In genomic region chr16:31428335-31428674, GRCm38 (mm10) we compare ENCODE assay signal across 8 mouse cellular contexts. TPM values are rescaled to one million over a fixed set of nuclear protein-coding genes. Genes with fewer than 3 reads are reported as not detected.
A peak's percentile ranks its signal among the peaks of the same experiment; 100 is the strongest.
DNase-seq lines count a peak whose midpoint lies in the region; ATAC-seq and TF ChIP-seq lines count a peak whose summit lies in the region.

No protein-coding gene starts in this region.

- no peak for TF ChIP-seq POLR2A in ES-Bruce4 (IDR thresholded peaks at IDR 0.05; ENCODE audit: insufficient read depth, low read length)

- no peak for TF ChIP-seq EP300 in ES-Bruce4 (IDR thresholded peaks at IDR 0.05; ENCODE audit: insufficient read depth, low read depth, low read length)

- DNase-seq in heart, postnatal 10 days: no peak
- no peak for DNase-seq in B cell, adult 2 months
- no peak for DNase-seq in gastrocnemius, postnatal 25 days
- no peak for DNase-seq in spleen, postnatal 10 days (ENCODE audit: low spot score in 2 of 2)

- intact Hi-C loops in heart, postnatal 10 days (cut with DNase I): no loop called here

- no peaks in the 10 kb centered on the region for H3K9me3 ChIP-seq in heart, embryonic 13.5 days
- no peaks in the 10 kb centered on the region for H3K9me3 ChIP-seq in ES-Bruce4 (replicated peaks; ENCODE audit: control insufficient read depth, insufficient read depth, low read length, poor library complexity, severe bottlenecking)
- no peaks in the 10 kb centered on the region for H3K9me3 ChIP-seq in forebrain, embryonic 16.5 days (ENCODE audit: control insufficient read depth, low read length)
- no peaks in the 10 kb centered on the region for H3K9me3 ChIP-seq in liver, embryonic 16.5 days (replicated peaks; ENCODE audit: control insufficient read depth, low read length)

- H3K9ac ChIP-seq in heart, embryonic 13.5 days: peak overlapping the region; percentile 72
- H3K9ac ChIP-seq in ES-Bruce4 (ENCODE audit: low read depth, poor library complexity, severe bottlenecking): peak overlapping the region; percentile 41
- H3K9ac ChIP-seq in forebrain, embryonic 16.5 days (replicated peaks; ENCODE audit: low read depth, low read length): peak overlapping the region; percentile 89
- no peak overlapping the region for H3K9ac ChIP-seq in liver, embryonic 16.5 days (ENCODE audit: low read depth, low read length)

- no peak overlapping the region for H3K27ac ChIP-seq in heart, embryonic 13.5 days (replicated peaks)
- no peak overlapping the region for H3K27ac ChIP-seq in ES-Bruce4 (ENCODE audit: insufficient read depth, low read length)
- peak overlapping the region; percentile 95 for H3K27ac ChIP-seq in forebrain, embryonic 16.5 days (ENCODE audit: low read length)
- H3K27ac ChIP-seq in liver, embryonic 16.5 days (ENCODE audit: low read length): no peak overlapping the region

- TF ChIP-seq CTCF in ES-Bruce4 (IDR thresholded peaks at IDR 0.05; ENCODE audit: low read depth, low read length): no peak

- ATAC-seq in heart, embryonic 13.5 days (ENCODE audit: extremely low read depth, insufficient number of reproducible peaks, low FRiP score, low TSS enrichment): no peak
- ATAC-seq in forebrain, embryonic 16.5 days: no peak
- no peak for ATAC-seq in liver, embryonic 16.5 days (ENCODE audit: low read depth)

- peak overlapping the region; percentile 63 for H3K4me3 ChIP-seq in heart, embryonic 13.5 days
- H3K4me3 ChIP-seq in ES-Bruce4 (ENCODE audit: low read depth, low read length): peak overlapping the region; percentile 73
- peak overlapping the region; percentile 62 for H3K4me3 ChIP-seq in forebrain, embryonic 16.5 days (replicated peaks; ENCODE audit: low read length)
- peak overlapping the region; percentile 60 for H3K4me3 ChIP-seq in liver, embryonic 16.5 days (ENCODE audit: low read depth, low read length)

- H3K4me2 ChIP-seq in heart, embryonic 13.5 days: peak overlapping the region; percentile 99
- H3K4me2 ChIP-seq in forebrain, embryonic 16.5 days (ENCODE audit: low read length): peak overlapping the region; percentile 79
- peak overlapping the region; percentile 84 for H3K4me2 ChIP-seq in liver, embryonic 16.5 days (ENCODE audit: low read depth, low read length)

- no peaks in the 10 kb centered on the region for H3K36me3 ChIP-seq in heart, embryonic 13.5 days
- no peaks in the 10 kb centered on the region for H3K36me3 ChIP-seq in ES-Bruce4 (ENCODE audit: control insufficient read depth, insufficient read depth, low read length, poor library complexity, severe bottlenecking)
- H3K36me3 ChIP-seq in forebrain, embryonic 16.5 days (ENCODE audit: control insufficient read depth, insufficient read depth): no peaks in the 10 kb centered on the region
- no peaks in the 10 kb centered on the region for H3K36me3 ChIP-seq in liver, embryonic 16.5 days (ENCODE audit: control insufficient read depth, insufficient read depth)

- peaks cover 37% of the 10 kb centered on the region for H3K27me3 ChIP-seq in heart, embryonic 13.5 days (replicated peaks)
- H3K27me3 ChIP-seq in ES-Bruce4 (ENCODE audit: control insufficient read depth, insufficient read depth, low read length, poor library complexity, severe bottlenecking): no peaks in the 10 kb centered on the region
- 0 out of 2 replicates have a peak, but pooled peaks cover 3% of the 10 kb centered on the region for H3K27me3 ChIP-seq in forebrain, embryonic 16.5 days (replicated peaks; ENCODE audit: control insufficient read depth, insufficient read depth, low read length)
- H3K27me3 ChIP-seq in liver, embryonic 16.5 days (ENCODE audit: control insufficient read depth, insufficient read depth, low read depth, low read length): peaks cover 20% of the 10 kb centered on the region

- H3K4me1 ChIP-seq in heart, embryonic 13.5 days: peaks cover 24% of the 10 kb centered on the region
- peaks cover 2% of the 10 kb centered on the region for H3K4me1 ChIP-seq in ES-Bruce4 (ENCODE audit: control insufficient read depth, insufficient read depth, low read length)
- H3K4me1 ChIP-seq in forebrain, embryonic 16.5 days (replicated peaks; ENCODE audit: control insufficient read depth, insufficient read depth, low read length): peaks cover 18% of the 10 kb centered on the region
- H3K4me1 ChIP-seq in liver, embryonic 16.5 days (ENCODE audit: control insufficient read depth, low read depth, low read length): peaks cover 44% of the 10 kb centered on the region

- WGBS in heart, embryonic 13.5 days: 4% methylated on average over 11 of the region's 11 CpGs
- 4% methylated on average over 11 of the region's 11 CpGs for WGBS in forebrain, embryonic 16.5 days
- 7% methylated on average over 11 of the region's 11 CpGs for WGBS in liver, embryonic 16.5 days (ENCODE audit: insufficient replicate concordance)

RNA-seq across cellular contexts. Expression of gene Bdh1, which starts 6.2 kb away (rescaled TPM):
- polyA plus RNA-seq in heart, embryonic 13.5 days (2015; fragmentation: Nextera tagmentation; extraction: Ambion mirVana): 9.7 and 10.8 TPM in 2 replicates
- under 1 TPM; 0.77 TPM for total RNA-seq in heart, postnatal 10 days (2021)
- polyA plus RNA-seq in ES-Bruce4 (2011; ENCODE audit: insufficient read depth, insufficient read length, low read depth, missing spikeins): 14.4 and 15.7 TPM in 2 replicates
- polyA plus RNA-seq in forebrain, embryonic 16.5 days (2015; fragmentation: Nextera tagmentation; extraction: Ambion mirVana): 152 and 155 TPM in 2 replicates
- 88.4 and 98.4 TPM in 2 replicates for polyA plus RNA-seq in liver, embryonic 16.5 days (2015; fragmentation: Nextera tagmentation; extraction: Ambion mirVana)
- total RNA-seq in gastrocnemius, postnatal 25 days (2021): 10 to 100 TPM in 1 of 2 experiments, 1 to 10 TPM in 1; 4.7 to 13.8 TPM
